Mouse (Mus musculus) heart, postnatal 0 days (tissue): Measurements from ENCODE around the gene Prkg1.

Experiments
- CTCF ChIP-seq: IDR thresholded peaks from 2 replicates; pipeline ENCODE4 v1.5.1; 2016; ENCODE audit warnings: antibody characterized with exemption, control low read depth, low read depth
- EP300 ChIP-seq: IDR thresholded peaks from 2 replicates; pipeline ENCODE4 v1.6.1; 2016; ENCODE audit warnings: antibody characterized with exemption, low read depth

DNA sequence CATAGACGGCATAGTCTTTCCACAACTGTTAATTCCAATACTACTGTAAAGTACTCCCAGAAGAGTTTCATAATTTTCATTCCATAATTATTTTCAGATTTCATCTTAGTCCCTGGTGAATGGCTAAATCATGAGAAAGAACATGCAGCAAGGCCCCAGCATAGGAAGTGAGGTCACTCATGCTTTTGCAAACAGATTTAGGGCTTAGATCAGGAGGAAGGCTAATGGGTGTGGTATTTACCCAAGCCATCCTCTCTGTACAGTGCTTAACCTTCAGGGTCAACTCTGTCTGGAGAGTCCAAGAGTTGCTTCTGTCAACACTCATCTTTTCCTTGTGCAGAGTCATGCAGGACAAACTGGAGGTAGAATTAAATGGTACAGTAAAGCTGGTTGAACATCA is 331.4 kb downstream of the Prkg1 start:
- TF ChIP-seq CTCF (no peak), EP300 (no peak)
